Mouse (Mus musculus) stomach, postnatal 0 days (tissue): ENCODE measurements around the gene Arhgap6.

ENCODE experiments used
- CTCF ChIP-seq: IDR thresholded peaks from 2 replicates; pipeline ENCODE4 v1.5.1; 2016; ENCODE audit warnings: antibody characterized with exemption, low read depth, mild to moderate bottlenecking, moderate library complexity
- EP300 ChIP-seq: optimal IDR thresholded peaks from 2 replicates; pipeline ENCODE3; 2016; ENCODE audit warnings: antibody characterized with exemption

DNA sequence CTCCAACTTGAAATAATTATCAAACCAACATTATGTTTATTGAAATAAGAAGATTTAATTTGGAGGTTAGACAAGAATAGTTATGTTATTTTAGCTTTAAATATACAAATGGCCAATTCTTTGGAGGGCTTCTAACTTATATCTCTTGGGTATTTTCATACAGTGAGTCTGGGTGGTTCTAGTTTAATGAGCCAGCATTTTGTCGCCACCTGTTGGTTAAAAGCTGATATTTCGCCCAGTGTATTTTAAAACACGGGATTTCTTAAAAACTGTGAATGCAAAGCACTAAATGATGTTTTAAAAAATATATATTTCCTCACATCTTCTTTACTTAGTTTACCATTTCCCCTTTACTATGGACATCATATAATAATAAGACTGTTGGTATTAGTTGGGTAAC, 140.5 kb downstream of the Arhgap6 start:
- TF ChIP-seq CTCF, result peak; percentile 74
- no peak for TF ChIP-seq EP300
